Mouse (Mus musculus) bone marrow macrophage, adult 2 months (primary cell): ENCODE data around the gene Ddx43. TPM values are rescaled to one million over a fixed set of nuclear protein-coding genes. Genes with fewer than 3 reads are reported as not detected.
A peak's percentile ranks its signal among the peaks of the same experiment; 100 is the strongest.

Source experiments
- H3K27ac ChIP-seq: 2 replicates; pipeline ENCODE4 v1.5.1; 2012; ENCODE audit warnings: low read depth, low read length; ENCODE audit not compliant: insufficient read depth
- H3K4me1 ChIP-seq: 2 replicates; pipeline ENCODE4 v1.6.1; 2012; ENCODE audit warnings: low read length; ENCODE audit not compliant: control insufficient read depth, insufficient read depth
- H3K4me3 ChIP-seq: 2 replicates; pipeline ENCODE4 v1.5.1; 2012; ENCODE audit warnings: mild to moderate bottlenecking, low read length, moderate library complexity; ENCODE audit not compliant: insufficient read depth
- CTCF ChIP-seq: IDR thresholded peaks from 2 replicates; pipeline ENCODE4 v1.5.1; 2012; ENCODE audit warnings: low read depth, mild to moderate bottlenecking, low read length, moderate library complexity
- POLR2A ChIP-seq: IDR thresholded peaks from 2 replicates; pipeline ENCODE4 v1.6.1; 2012; ENCODE audit warnings: mild to moderate bottlenecking, low read depth, low read length, borderline replicate concordance
- polyA plus RNA-seq: library from polyadenylated mRNA; stranded (reverse); fragments of >200 nt; gene quantifications from 2 replicates; pipeline ENCODE4 v1.2.4, GENCODE M21; 2012; ENCODE audit not compliant: missing spikeins, insufficient read depth, insufficient read length

Gene Ddx43
- polyA plus RNA-seq, 1 experiment = 0.25 TPM

DNA sequence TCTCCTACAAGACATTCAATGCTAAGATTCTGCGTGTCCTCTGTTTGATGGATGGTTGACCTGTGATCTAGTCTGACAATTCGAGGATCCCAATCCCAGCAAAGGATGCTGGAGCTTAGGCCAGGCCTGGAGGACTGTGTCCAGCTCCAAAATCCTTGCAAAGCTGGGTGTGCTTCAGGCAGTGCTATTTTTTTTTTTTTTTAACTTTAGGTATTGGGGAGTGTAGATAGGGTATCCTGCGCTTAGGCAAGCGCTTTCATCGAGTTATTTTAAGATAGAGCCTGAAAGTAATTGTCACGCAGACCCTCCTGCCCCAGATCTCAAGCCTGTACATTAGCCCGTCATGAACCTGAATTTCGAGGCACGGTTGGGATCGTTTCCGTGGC is 340 bp upstream of the Ddx43 start:
- no peak for TF ChIP-seq CTCF
- no peak for TF ChIP-seq POLR2A
- Histone ChIP-seq H3K27ac (no peak overlapping the region), H3K4me1 (no peaks in the 10 kb centered on the region), H3K4me3 (0 out of 2 replicates have a peak overlapping the region, but pooled peaks have one; percentile 34)

- no peaks in the 10 kb centered on the region for H3K4me1 ChIP-seq
Observed at GRCm38 (mm10) chr9:78396517-78396916, 940 bp downstream of the Ddx43 start.

DNA sequence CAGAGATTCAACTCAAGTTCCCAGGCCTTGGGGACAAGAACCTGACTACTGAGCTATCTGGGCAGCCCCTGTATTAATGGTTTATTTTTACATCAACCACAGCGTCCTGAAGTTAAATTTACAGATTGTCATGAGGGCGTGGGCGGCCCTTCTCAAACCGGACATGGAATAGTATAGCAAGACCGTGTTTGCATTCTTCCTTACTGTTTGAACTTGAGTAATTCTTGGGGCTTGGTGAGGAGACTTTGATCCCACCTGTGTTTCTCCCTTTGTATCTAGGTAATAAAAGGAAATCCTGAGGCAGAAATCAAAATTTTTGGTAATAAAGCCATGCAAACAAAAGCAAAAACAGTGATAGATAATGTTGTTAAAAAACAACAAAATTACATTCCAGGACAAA is 5.0 kb downstream of the Ddx43 start:
- Histone ChIP-seq H3K4me3 (no peak overlapping the region), H3K4me1 (no peaks in the 10 kb centered on the region), H3K27ac (no peak overlapping the region)
- TF ChIP-seq CTCF (no peak), POLR2A (no peak)

More at GRCm38 (mm10) chr9:78396517-78396916, 940 bp downstream of the Ddx43 start:
- TF ChIP-seq POLR2A (no peak), CTCF (no peak)
- Histone ChIP-seq H3K4me3 (no peak overlapping the region), H3K27ac (no peak overlapping the region)

DNA sequence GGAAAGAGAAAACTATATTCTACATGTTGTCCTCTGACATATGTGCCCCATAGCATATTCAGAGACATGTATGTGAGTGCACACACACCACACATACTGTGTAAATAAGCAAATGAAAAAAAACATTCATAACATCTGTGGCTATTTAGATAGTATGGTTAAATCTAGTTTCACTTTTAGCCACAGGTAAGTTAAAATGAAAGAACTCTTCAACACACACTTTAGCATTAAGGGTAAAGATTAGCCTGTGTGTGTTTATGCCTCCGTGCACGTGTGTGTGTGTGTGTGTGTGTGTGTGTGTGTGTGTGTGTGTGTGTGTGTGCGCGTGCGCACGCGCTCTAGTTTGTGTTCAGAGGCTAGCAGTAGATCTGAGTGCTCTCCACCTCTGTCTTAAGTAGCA is 6.0 kb downstream of the Ddx43 start:
- H3K27ac ChIP-seq = no peak overlapping the region
- TF ChIP-seq CTCF = no peak
- no peak for TF ChIP-seq POLR2A
- no peaks in the 10 kb centered on the region for H3K4me1 ChIP-seq
- H3K4me3 ChIP-seq = no peak overlapping the region

DNA sequence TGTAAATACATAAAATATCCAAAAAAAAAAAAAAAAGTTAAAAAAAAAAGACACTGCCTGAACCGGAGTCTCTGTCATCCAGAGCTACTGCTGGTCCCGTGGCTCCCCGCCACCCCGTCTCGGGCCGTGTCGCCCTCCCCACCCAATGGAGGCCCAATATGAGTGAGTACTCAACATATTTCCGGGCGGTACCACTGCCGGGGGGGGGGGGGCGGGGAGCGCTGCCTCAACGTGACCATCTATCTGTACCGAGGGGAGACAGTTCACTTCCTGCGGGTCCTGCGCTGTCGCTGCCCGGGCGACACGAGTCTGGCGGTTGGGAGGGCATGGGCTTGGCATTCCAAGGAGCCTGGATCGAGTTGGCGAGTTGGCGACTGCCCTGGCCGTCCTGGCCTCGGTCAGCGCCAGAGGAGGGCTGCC is 31.8 kb downstream of the Ddx43 start:
- Histone ChIP-seq H3K4me3 (no peak overlapping the region), H3K27ac (no peak overlapping the region), H3K4me1 (peaks cover 12% of the 10 kb centered on the region)
- TF ChIP-seq CTCF (no peak), POLR2A (no peak)

DNA sequence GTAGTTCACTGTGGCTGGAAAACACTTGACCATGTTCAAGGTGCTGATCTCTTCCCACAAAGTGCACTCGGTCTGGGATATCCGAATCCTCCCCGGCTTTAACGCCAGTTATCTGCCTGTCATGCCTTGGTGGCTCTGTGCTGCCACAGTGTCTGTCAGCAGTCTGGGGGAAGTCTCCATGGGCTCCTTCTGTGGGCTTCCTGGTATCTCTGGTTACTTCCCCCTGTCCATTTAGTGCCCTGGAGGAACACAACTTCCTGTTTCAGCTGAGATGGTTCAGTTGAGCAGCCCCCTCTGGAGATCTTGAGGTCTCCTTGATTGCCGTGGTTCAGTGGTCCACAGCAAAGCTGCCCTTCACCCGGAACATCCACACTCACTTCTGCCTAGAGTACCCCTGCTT is 32.6 kb downstream of the Ddx43 start:
- Histone ChIP-seq H3K27ac (peak overlapping the region; percentile 58), H3K4me1 (peaks cover 12% of the 10 kb centered on the region), H3K4me3 (no peak overlapping the region)
- TF ChIP-seq POLR2A (no peak; the same call in 1 of the 2 replicates), CTCF (no peak)

GRCm38 (mm10) chr9:78428870-78429432 is 33.4 kb downstream of the Ddx43 start:
- H3K4me1 ChIP-seq = peaks cover 12% of the 10 kb centered on the region
- no peak overlapping the region for H3K4me3 ChIP-seq
- no peak for TF ChIP-seq POLR2A
- H3K27ac ChIP-seq = no peak overlapping the region

GRCm38 (mm10) chr9:78429551-78429950 is 34.0 kb downstream of the Ddx43 start:
- Histone ChIP-seq H3K4me3 (no peak overlapping the region), H3K27ac (no peak overlapping the region), H3K4me1 (peaks cover 12% of the 10 kb centered on the region)
- no peak for TF ChIP-seq CTCF
- no peak for TF ChIP-seq POLR2A

DNA sequence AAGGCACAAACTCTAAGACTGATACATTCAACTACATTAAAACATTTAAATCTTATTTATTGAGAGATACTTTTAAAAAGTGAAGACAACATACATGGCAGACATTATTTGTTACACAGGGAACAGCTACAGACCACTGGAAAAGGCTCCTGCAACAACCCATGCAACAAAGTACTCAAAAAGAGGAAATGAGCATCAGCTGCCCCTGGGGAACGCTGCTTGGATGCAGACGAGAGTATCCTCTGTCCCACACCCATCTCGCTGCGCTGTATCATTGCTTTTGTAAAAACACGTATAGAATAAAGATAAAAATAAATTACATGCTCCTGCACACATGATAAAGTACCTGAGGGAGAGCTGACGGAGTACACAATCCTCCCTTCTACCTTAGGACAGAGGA is 34.9 kb downstream of the Ddx43 start:
- no peak for TF ChIP-seq POLR2A
- no peak for TF ChIP-seq CTCF
- H3K27ac ChIP-seq = no peak overlapping the region
- H3K4me3 ChIP-seq = no peak overlapping the region
- H3K4me1 ChIP-seq = peaks cover 12% of the 10 kb centered on the region

GRCm38 (mm10) chr9:78432471-78432870 is 36.9 kb downstream of the Ddx43 start:
- Histone ChIP-seq H3K4me1 (peaks cover 16% of the 10 kb centered on the region), H3K4me3 (no peak overlapping the region), H3K27ac (no peak overlapping the region)
- no peak for TF ChIP-seq POLR2A
- no peak for TF ChIP-seq CTCF

DNA sequence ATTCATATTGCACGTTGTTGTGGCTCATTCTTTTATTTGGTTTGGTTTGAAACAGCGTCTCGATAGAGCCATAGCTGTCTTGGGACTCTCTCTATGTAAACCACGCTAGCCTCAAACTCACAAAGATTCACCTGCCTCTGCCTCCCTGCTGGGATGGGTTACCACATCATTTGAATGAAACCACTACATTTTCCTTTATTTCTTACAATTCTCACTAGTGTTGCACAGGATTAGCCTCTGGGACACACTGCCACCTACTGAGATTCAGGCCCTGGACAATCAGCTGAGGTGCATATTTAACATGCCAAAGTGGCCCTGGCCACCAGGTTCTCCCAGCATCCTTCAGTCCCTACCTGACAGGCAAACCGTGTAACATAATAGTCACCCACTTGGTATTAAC is 43.8 kb downstream of the Ddx43 start:
- no peak for TF ChIP-seq CTCF
- no peak for TF ChIP-seq POLR2A
- Histone ChIP-seq H3K4me1 (peaks cover 22% of the 10 kb centered on the region), H3K27ac (no peak overlapping the region), H3K4me3 (no peak overlapping the region)
